ENCODE assay signal across 9 mouse cellular contexts in the genomic region with DNA sequence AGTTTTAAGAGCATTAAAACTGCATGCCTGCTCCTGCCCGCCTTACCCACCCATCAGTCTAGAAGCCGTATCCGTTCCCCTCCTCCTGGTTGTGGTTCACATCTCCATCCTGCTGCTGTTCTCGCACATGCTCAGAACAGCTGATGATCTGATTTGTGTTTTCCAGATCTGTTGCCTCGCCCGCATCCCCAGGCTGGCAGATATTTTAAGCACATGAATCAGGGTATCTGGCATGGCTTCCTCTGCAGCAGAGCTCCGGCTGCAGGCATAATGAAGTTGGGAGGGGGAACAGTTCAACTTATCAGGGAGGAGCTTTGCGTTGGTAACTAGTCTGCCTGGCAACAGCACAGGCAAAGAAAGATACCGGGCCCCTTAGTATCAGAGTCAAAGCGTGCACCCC.
DNase-seq lines count a peak whose midpoint lies in the region; ATAC-seq lines count a peak whose summit lies in the region.
"Had no signal": no experiment of that assay in that cellular context is flagged by ENCODE, and none has a peak within 500 bp of the region (broad histone marks: within the 10 kb centered on the region; RNA-seq: fewer than 3 reads in every experiment).

No protein-coding gene starts in this region.

- H3K4me2 ChIP-seq in heart, embryonic 11.5 days = no peak overlapping the region
- H3K4me2 ChIP-seq: lung, embryonic 14.5 days had no signal

- no peaks in the 10 kb centered on the region for H3K36me3 ChIP-seq in heart, embryonic 11.5 days (ENCODE audit: control insufficient read depth, insufficient read depth, low read length)
- H3K36me3 ChIP-seq in hindbrain, embryonic 10.5 days = no peaks in the 10 kb centered on the region

- 0 out of 2 replicates have a peak overlapping the region, but pooled peaks have one; percentile 4 for H3K27ac ChIP-seq in heart, embryonic 11.5 days (ENCODE audit: low read depth, low read length)
- H3K27ac ChIP-seq in hindbrain, embryonic 10.5 days = no peak overlapping the region

- H3K9me3 ChIP-seq in heart, embryonic 11.5 days (replicated peaks; ENCODE audit: control insufficient read depth, low read length) = peaks cover 3% of the 10 kb centered on the region; the same call in 1 of the 2 replicates
- peaks cover 13% of the 10 kb centered on the region; the same call in 1 of the 2 replicates for H3K9me3 ChIP-seq in hindbrain, embryonic 10.5 days

- DNase-seq in 3T3-L1 (ENCODE audit: low read depth, low spot score) = peak; percentile 26
- DNase-seq in left cerebral cortex, adult 9 months (ENCODE audit: low spot score in 2 of 2) = peak; percentile 88
- no peak for DNase-seq in urinary bladder, postnatal 36 days (ENCODE audit: low spot score in 2 of 2)
- DNase-seq in testis, postnatal 14 days (ENCODE audit: low spot score) = no peak
- DNase-seq in gastrocnemius, adult 18-20 months (ENCODE audit: low spot score) = no peak
- no peak for DNase-seq in hindbrain, embryonic 10.5 days (ENCODE audit: low spot score)
- DNase-seq: lung, embryonic 14.5 days had no signal

- no peak overlapping the region for H3K4me3 ChIP-seq in heart, embryonic 11.5 days (ENCODE audit: low read depth, low read length)
- H3K4me3 ChIP-seq in hindbrain, embryonic 10.5 days = no peak overlapping the region

- H3K9ac ChIP-seq in heart, embryonic 11.5 days (ENCODE audit: low read depth, low read length) = no peak overlapping the region
- H3K9ac ChIP-seq: lung, embryonic 14.5 days had no signal

- ATAC-seq in cerebellum, adult (ENCODE audit: insufficient number of reproducible peaks, low FRiP score, low TSS enrichment) = peak; percentile 78
- no peak for ATAC-seq in heart, embryonic 11.5 days (replicated peaks; ENCODE audit: insufficient number of reproducible peaks, low FRiP score, low TSS enrichment)

- WGBS in heart, embryonic 11.5 days (ENCODE audit: insufficient replicate concordance) = 46% methylated on average over 10 of the region's 10 CpGs
- WGBS in hindbrain, embryonic 10.5 days = 90% methylated on average over 10 of the region's 10 CpGs

- H3K4me1 ChIP-seq in heart, embryonic 11.5 days (ENCODE audit: control insufficient read depth, insufficient read depth, low read length) = peaks cover 19% of the 10 kb centered on the region
- H3K4me1 ChIP-seq in hindbrain, embryonic 10.5 days (replicated peaks) = no peaks in the 10 kb centered on the region

- no peaks in the 10 kb centered on the region for H3K27me3 ChIP-seq in heart, embryonic 11.5 days (ENCODE audit: control insufficient read depth, insufficient read depth, low read length)
- no peaks in the 10 kb centered on the region for H3K27me3 ChIP-seq in hindbrain, embryonic 10.5 days (ENCODE audit: insufficient read depth, poor library complexity, severe bottlenecking)

Comparison
In these comparisons a context has a peak if more than half of its experiments do, and no peak if none do; other contexts are left out.
1. DNase-seq: peak in 3T3-L1 (single experiment) and left cerebral cortex, adult 9 months (2 of 2); none in urinary bladder, postnatal 36 days (0 of 2), testis, postnatal 14 days (single experiment), gastrocnemius, adult 18-20 months (single experiment) and hindbrain, embryonic 10.5 days (single experiment).